Mouse (Mus musculus) stomach, embryonic 16.5 days (tissue): ENCODE data around the gene Eef2. TPM values are rescaled to one million over a fixed set of nuclear protein-coding genes. Genes with fewer than 3 reads are reported as not detected.

Source experiments
- ATAC-seq: fragments of 200-750 bp; cut with Nextera tagmentation; 2 replicates; pipeline ENCODE4 v1.8.0; 2017; ENCODE audit warnings: moderate number of reproducible peaks, moderate TSS enrichment; ENCODE audit not compliant: insufficient read depth, low FRiP score
- H3K27ac ChIP-seq: fragments of 300-500 bp; sonication (generic); 2 replicates; pipeline ENCODE4 v1.5.1; 2014; ENCODE audit warnings: low read length
- H3K27me3 ChIP-seq: fragments of 300-500 bp; sonication (generic); 2 replicates; pipeline ENCODE4 v1.6.1; 2014; ENCODE audit warnings: low read length, control low read depth, mixed read lengths; ENCODE audit not compliant: control insufficient read depth, insufficient read depth
- H3K36me3 ChIP-seq: fragments of 300-500 bp; sonication (generic); 2 replicates; pipeline ENCODE4 v1.6.1; 2014; ENCODE audit warnings: low read length; ENCODE audit not compliant: control insufficient read depth, insufficient read depth
- H3K4me1 ChIP-seq: fragments of 300-500 bp; sonication (generic); 2 replicates; pipeline ENCODE4 v1.6.1; 2014; ENCODE audit warnings: low read length, control low read depth, mixed read lengths; ENCODE audit not compliant: control insufficient read depth, insufficient read depth
- H3K4me2 ChIP-seq: fragments of 300-500 bp; sonication (generic); 2 replicates; pipeline ENCODE4 v1.6.1; 2014; ENCODE audit warnings: low read depth, low read length, mixed read lengths
- H3K4me3 ChIP-seq: fragments of 300-500 bp; sonication (generic); replicated peaks from 2 replicates; pipeline ENCODE4 v1.5.1; 2014; ENCODE audit warnings: mild to moderate bottlenecking, low read length
- H3K9ac ChIP-seq: fragments of 300-500 bp; sonication (generic); 2 replicates; pipeline ENCODE4 v1.6.1; 2014; ENCODE audit warnings: low read length
- H3K9me3 ChIP-seq: fragments of 300-500 bp; sonication (generic); replicated peaks from 2 replicates; pipeline ENCODE4 v1.6.1; 2016; ENCODE audit warnings: low read length, control low read depth; ENCODE audit not compliant: control insufficient read depth
- WGBS: fragments of 180-500 bp; shearing (Covaris S2); extraction: QIAGEN DNeasy Blood & Tissue Kit; methylation state at CpG from one replicate; pipeline ENCODE4 v1.1.7; 2014; 5-methylcytosine and 5-hydroxymethylcytosine counted together
- polyA plus RNA-seq: library from polyadenylated mRNA; unstranded; fragments of >200 nt; fragmentation: Nextera tagmentation; extraction: Ambion mirVana; gene quantifications from 2 replicates; pipeline ENCODE4 v1.2.1, GENCODE M21; 2015

Gene Eef2
- polyA plus RNA-seq, result 533 and 575 TPM in 2 replicates

DNA sequence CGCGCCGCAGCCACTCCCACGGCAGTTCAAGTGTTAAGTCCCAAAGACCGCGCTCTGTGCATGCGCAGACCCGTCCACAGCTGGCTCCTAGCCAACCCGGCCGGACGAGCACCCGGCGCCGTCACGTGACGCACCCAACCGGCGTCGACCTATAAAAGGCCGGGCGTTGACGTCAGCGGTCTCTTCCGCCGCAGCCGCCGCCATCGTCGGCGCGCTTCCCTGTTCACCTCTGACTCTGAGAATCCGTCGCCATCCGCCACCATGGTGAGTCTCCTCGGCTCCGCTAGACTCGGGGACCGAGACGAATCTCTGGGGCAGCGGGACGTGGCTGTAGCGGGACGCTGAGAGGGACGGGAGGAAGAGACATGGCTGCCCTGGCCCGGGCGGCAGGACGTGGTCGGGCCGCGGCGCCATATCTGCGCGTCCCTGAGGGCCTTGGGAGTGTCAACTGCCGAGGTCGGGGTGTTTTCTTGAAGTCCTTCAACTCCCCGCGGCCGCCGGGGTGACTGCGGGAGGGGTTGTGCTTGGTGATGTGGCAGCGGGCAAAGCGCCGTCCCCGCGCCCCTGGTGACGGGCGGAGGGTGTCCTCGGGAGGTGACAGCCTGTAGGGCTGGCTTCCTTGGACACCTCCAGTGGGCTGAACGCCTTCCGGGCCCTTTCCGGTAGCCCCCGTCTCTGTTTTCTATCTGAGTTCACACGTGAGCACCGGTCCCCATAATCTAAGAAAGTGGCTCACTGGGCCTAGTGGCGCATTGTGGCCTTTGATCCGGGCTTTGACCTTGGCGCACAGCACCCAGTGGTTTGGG lies at the start of gene Eef2:
TSS of gene Eef2 (plus strand) at position 166 of the 806 bp plus-strand sequence.
- under 1% methylated on average over 77 of the region's 77 CpGs for WGBS
- Histone ChIP-seq H3K4me2 (peak within 1 kb of the TSS; percentile 80), H3K27ac (peak within 1 kb of the TSS; percentile 91), H3K4me3 (peak within 1 kb of the TSS; percentile 99), H3K9me3 (no peaks in the 10 kb centered on the region), H3K4me1 (peaks cover 52% of the 10 kb centered on the region), H3K27me3 (no peaks in the 10 kb centered on the region), H3K36me3 (peaks cover 36% of the 10 kb centered on the region), H3K9ac (peak within 1 kb of the TSS; percentile 99)
- ATAC-seq, result peak; percentile 87

GRCm38 (mm10) chr10:81134181-81134587 lies 42.2 kb upstream of the Eef2 start:
- H3K4me1 ChIP-seq, result peaks cover 34% of the 10 kb centered on the region
- no peaks in the 10 kb centered on the region for H3K36me3 ChIP-seq
- peak overlapping the region; percentile 96 for H3K4me3 ChIP-seq
- H3K9ac ChIP-seq, result peak overlapping the region; percentile 54; the same call in 1 of the 2 replicates
- H3K9me3 ChIP-seq, result no peaks in the 10 kb centered on the region
- peak overlapping the region; percentile 98 for H3K4me2 ChIP-seq
- 5% methylated on average over 16 of the region's 16 CpGs for whole genome bisulfite sequencing
- no peak for ATAC-seq
- no peaks in the 10 kb centered on the region; the same call in 1 of the 2 replicates for H3K27me3 ChIP-seq
- H3K27ac ChIP-seq, result peak overlapping the region; percentile 100

- no peaks in the 10 kb centered on the region for H3K36me3 ChIP-seq
- H3K27me3 ChIP-seq, result no peaks in the 10 kb centered on the region; the same call in 1 of the 2 replicates
- peak within 1 kb of the TSS; percentile 96 for H3K4me3 ChIP-seq
- 3% methylated on average over 41 of the region's 41 CpGs for WGBS
- peak within 1 kb of the TSS; percentile 100 for H3K27ac ChIP-seq
- H3K4me1 ChIP-seq, result peaks cover 37% of the 10 kb centered on the region
- no peaks in the 10 kb centered on the region for H3K9me3 ChIP-seq
- peak within 1 kb of the TSS; percentile 98 for H3K4me2 ChIP-seq
- H3K9ac ChIP-seq, result peak within 1 kb of the TSS; percentile 99
- no peak for ATAC-seq
These were observed 41.3 kb upstream of the Eef2 start, which contains the start of gene Zbtb7a for GRCm38 (mm10) chr10:81134966-81135681. Gene Zbtb7a (plus strand): TSS chr10:81135220.

- peak; percentile 52 for ATAC-seq
- Histone ChIP-seq H3K36me3 (no peaks in the 10 kb centered on the region; the same call in 1 of the 2 replicates), H3K9ac (peak overlapping the region; percentile 99), H3K9me3 (no peaks in the 10 kb centered on the region), H3K27ac (peak overlapping the region; percentile 100), H3K4me1 (peaks cover 45% of the 10 kb centered on the region), H3K4me3 (peak overlapping the region; percentile 96), H3K4me2 (peak overlapping the region; percentile 98), H3K27me3 (no peaks in the 10 kb centered on the region; the same call in 1 of the 2 replicates)
- WGBS, result under 1% methylated on average over 83 of the region's 86 CpGs
These were observed 40.4 kb upstream of the Eef2 start for GRCm38 (mm10) chr10:81135831-81136705.

DNA sequence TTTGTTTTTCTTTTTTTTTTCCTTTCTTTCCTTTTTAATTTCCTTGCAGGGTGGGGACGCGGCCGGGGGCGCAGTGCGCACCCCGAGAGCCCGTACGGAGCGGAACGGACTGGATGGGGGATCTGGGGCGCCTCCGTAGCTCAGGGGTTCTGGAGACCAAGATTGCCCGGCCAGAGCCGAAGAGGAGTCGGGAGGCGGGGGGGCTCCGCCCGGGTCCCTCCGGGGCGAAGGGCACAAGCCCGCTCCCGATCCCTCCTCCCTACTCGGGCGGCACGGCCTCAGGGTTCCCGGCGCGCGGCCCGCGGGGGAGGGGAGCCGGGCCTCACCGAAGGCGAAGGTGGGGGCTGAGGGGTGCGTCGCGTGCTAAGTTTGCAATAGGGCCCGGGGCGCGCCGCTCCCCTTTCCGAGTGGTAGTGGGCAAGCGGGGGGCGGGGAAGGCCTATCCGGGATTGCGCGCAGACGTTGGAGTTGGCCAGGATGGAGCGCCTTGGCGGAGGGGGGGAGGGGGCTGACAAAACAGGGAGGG lies 39.7 kb upstream of the Eef2 start:
- H3K4me3 ChIP-seq, result peak overlapping the region; percentile 96
- peaks cover 52% of the 10 kb centered on the region for H3K4me1 ChIP-seq
- ATAC-seq, result peak; percentile 7
- no peaks in the 10 kb centered on the region; the same call in 1 of the 2 replicates for H3K27me3 ChIP-seq
- no peaks in the 10 kb centered on the region; the same call in 1 of the 2 replicates for H3K36me3 ChIP-seq
- peak overlapping the region; percentile 98 for H3K4me2 ChIP-seq
- H3K9me3 ChIP-seq, result no peaks in the 10 kb centered on the region
- H3K27ac ChIP-seq, result peak overlapping the region; percentile 100
- H3K9ac ChIP-seq, result peak overlapping the region; percentile 99
- under 1% methylated on average over 45 of the region's 50 CpGs for WGBS

DNA sequence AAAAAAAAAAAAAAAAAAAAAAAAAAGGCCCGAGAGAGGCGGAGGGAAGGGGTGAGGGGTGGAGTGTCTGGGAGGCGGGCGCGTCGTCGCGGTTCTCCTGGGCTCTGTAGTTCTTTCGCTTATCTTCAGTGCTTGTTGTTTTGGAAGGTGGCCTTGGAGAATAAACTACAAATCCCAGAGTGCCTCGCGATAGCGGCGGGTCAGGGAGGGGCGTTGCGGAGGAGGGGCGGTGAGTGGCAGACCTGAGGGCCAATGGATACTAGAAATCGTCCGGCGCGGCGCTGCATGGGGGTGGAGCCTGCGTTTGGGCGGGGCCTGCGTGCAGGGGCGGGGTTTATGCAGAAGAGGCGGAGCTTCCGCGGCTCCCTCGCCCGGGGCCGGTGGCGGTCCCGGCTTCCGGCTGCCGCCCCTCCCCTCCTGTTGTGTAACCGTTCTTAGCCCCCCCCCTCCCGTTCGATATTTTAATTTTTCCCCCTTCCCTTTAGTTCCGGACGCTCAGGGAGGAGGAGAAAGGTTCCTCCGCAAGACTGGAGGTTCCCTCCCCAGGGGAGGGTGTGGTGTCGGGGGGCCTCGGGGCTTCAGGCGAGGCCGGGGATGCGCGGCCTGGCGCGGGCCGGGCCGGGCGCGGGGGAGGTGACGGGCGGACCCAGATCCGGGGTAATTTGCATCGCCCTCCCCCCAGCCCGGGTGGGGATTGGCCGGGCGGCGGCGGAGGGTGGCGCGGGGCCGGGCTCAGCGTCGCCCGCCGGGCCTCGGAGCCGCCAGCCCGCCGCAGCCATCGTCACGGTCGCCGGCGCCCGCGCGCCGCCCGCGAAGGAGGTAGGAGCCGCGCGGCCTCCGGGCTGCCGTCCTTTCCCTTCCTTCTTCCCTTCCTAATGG lies 38.9 kb upstream of the Eef2 start:
- H3K4me2 ChIP-seq, result peak overlapping the region; percentile 98
- no peaks in the 10 kb centered on the region; the same call in 1 of the 2 replicates for H3K27me3 ChIP-seq
- H3K4me1 ChIP-seq, result peaks cover 56% of the 10 kb centered on the region
- under 1% methylated on average over 74 of the region's 89 CpGs for WGBS
- peak; percentile 90 for ATAC-seq
- peak overlapping the region; percentile 99 for H3K9ac ChIP-seq
- H3K9me3 ChIP-seq, result no peaks in the 10 kb centered on the region
- peak overlapping the region; percentile 100 for H3K27ac ChIP-seq
- H3K36me3 ChIP-seq, result no peaks in the 10 kb centered on the region; the same call in 1 of the 2 replicates
- peak overlapping the region; percentile 96 for H3K4me3 ChIP-seq

DNA sequence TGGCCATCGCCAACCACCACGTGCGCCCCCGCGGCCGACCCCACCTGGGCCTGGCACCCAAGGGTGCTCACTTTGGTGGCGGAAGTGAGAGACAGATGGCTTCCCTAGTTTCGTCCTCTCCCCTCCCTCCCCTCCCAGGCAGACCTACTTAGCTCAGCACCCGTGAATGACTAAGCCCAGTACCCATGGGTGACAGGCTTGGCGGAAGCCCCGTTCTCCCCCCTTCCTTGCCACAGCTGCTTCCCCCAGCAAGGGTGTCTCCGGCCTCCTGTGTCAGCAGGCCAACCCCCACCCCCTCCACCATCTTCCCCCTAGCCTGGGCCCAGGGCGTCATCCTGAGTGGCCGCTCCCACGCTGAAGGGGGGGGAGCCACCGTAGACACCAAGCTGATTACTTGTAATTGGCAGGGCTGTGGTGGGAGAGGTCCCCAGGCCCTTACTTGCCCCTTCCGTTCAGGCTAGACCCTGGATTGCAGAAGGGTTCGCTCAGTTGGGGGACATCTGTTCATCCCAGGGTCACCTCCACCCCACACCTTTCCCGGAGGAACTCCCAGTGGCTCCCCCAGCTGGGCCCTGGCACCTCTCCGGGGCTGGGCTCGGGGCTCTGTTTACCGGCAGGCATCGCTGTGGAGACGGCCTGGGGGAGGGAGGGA lies 38.2 kb upstream of the Eef2 start:
- no peaks in the 10 kb centered on the region; the same call in 1 of the 2 replicates for H3K36me3 ChIP-seq
- WGBS, result 0% methylated on average over 24 of the region's 24 CpGs
- peaks cover 61% of the 10 kb centered on the region for H3K4me1 ChIP-seq
- peak overlapping the region; percentile 98 for H3K4me2 ChIP-seq
- no peaks in the 10 kb centered on the region for H3K9me3 ChIP-seq
- H3K4me3 ChIP-seq, result peak overlapping the region; percentile 89
- H3K27me3 ChIP-seq, result no peaks in the 10 kb centered on the region; the same call in 1 of the 2 replicates
- ATAC-seq, result no peak
- H3K27ac ChIP-seq, result peak overlapping the region; percentile 94
- peak overlapping the region; percentile 91 for H3K9ac ChIP-seq
